Mouse (Mus musculus) heart, adult 2 months (tissue): ENCODE measurements around the gene Tubgcp4.

Source experiments
- CTCF ChIP-seq: fragments of 200-600 bp; IDR thresholded peaks from 2 replicates; pipeline ENCODE4 v1.8.1; 2022; ENCODE audit warnings: antibody characterized with exemption, mild to moderate bottlenecking, moderate library complexity
- EP300 ChIP-seq: fragments of 200-500 bp; IDR thresholded peaks from 2 replicates; pipeline ENCODE4 v1.6.1; 2011; ENCODE audit warnings: low read depth, low read length, control low read depth; ENCODE audit not compliant: insufficient read depth
- POLR2A ChIP-seq: fragments of 200-500 bp; IDR thresholded peaks from 2 replicates; pipeline ENCODE4 v1.6.1; 2011; ENCODE audit warnings: mild to moderate bottlenecking, low read depth, low read length, control low read depth; ENCODE audit not compliant: insufficient read depth

GRCm38 (mm10) chr2:121169173-121169572 is 1.3 kb upstream of the Tubgcp4 start:
- no peak for TF ChIP-seq POLR2A
- no peak for TF ChIP-seq CTCF
- no peak for TF ChIP-seq EP300
